Mouse (Mus musculus) MEL (cell line): Measurements from ENCODE around the gene Gucy1b2.

ENCODE experiments used
- CTCF ChIP-seq, 3 experiments: IDR thresholded peaks in 2 of 3; conservative IDR thresholded peaks in 1 of 3; 2 replicates each; pipeline ENCODE4 v1.5.1; 2011 to 2012; ENCODE audit warnings: low read length in 3 of 3, low read depth in 2 of 3, mild to moderate bottlenecking in 2 of 3, improper control_type of control experiment in 1 of 3, inconsistent platforms in 1 of 3, mixed read lengths in 1 of 3, moderate library complexity in 1 of 3; ENCODE audit not compliant: control insufficient read depth in 1 of 3, insufficient read depth in 1 of 3, poor library complexity in 1 of 3, severe bottlenecking in 1 of 3
- EP300 ChIP-seq, 2 experiments: IDR thresholded peaks; 2 replicates each; pipeline ENCODE4 v1.6.1; 2011; ENCODE audit warnings: improper control_type of control experiment in 2 of 2, low read length in 2 of 2, low read depth in 1 of 2, mild to moderate bottlenecking in 1 of 2
- MAZ ChIP-seq: IDR thresholded peaks from 2 replicates; pipeline ENCODE4 v1.6.1; 2012; ENCODE audit warnings: low read depth, mild to moderate bottlenecking, inconsistent platforms, low read length, improper control_type of control experiment
- POLR2A ChIP-seq, 2 experiments: IDR thresholded peaks; 2 replicates each; pipeline ENCODE4 v1.6.1; 2011 to 2012; ENCODE audit warnings: low read length in 2 of 2, mild to moderate bottlenecking in 2 of 2, control low read depth in 1 of 2, improper control_type of control experiment in 1 of 2, low read depth in 1 of 2, moderate library complexity in 1 of 2; ENCODE audit not compliant: control insufficient read depth in 1 of 2, insufficient read depth in 1 of 2, poor library complexity in 1 of 2
- POLR2AphosphoS2 ChIP-seq: IDR thresholded peaks from 2 replicates; pipeline ENCODE4 v1.6.1; 2011; ENCODE audit warnings: low read length, improper control_type of control experiment
- TBP ChIP-seq: IDR thresholded peaks from 2 replicates; pipeline ENCODE4 v1.8.0; 2011; ENCODE audit warnings: low read depth, low read length, improper control_type of control experiment
- TCF12 ChIP-seq: IDR thresholded peaks from 2 replicates; pipeline ENCODE4 v1.6.1; 2014; ENCODE audit warnings: low read depth, mild to moderate bottlenecking, inconsistent platforms, low read length, improper control_type of control experiment, moderate library complexity
- USF1 ChIP-seq: IDR thresholded peaks from 2 replicates; pipeline ENCODE4 v1.6.1; 2014; ENCODE audit warnings: low read depth, mild to moderate bottlenecking, inconsistent platforms, low read length, improper control_type of control experiment, moderate library complexity
- ZKSCAN1 ChIP-seq: IDR thresholded peaks from 2 replicates; pipeline ENCODE4 v1.6.1; 2012; ENCODE audit warnings: low read depth, mild to moderate bottlenecking, inconsistent platforms, low read length, improper control_type of control experiment, moderate library complexity
- ZMIZ1 ChIP-seq: IDR thresholded peaks from 2 replicates; pipeline ENCODE4 v1.6.1; 2012; ENCODE audit warnings: low read depth, mild to moderate bottlenecking, inconsistent platforms, low read length, improper control_type of control experiment, moderate library complexity

DNA sequence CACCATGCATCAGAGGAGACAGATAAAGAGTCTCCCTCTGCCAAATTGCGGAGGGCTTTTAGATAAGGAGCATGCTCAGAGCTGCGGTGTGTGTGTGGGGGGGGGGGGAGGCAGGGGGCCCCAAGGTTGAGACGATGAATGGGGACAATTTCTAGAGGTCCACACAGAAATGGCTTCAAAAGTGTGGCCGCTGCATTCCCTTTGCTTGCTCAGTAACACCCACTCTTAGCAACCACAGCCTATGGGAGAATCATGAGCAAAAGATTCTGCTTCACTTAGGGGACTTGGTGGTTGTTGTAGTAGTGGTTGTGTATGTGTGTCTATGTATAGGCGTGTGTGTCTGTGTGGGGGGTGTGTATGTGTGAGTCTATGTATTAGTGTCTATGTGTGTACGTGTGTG, 75.5 kb downstream of the Gucy1b2 start:
- no peak for TF ChIP-seq TBP
- TF ChIP-seq POLR2A (IDR thresholded peaks at IDR 0.05; ENCODE audit: control insufficient read depth in 1 of 2, insufficient read depth in 1 of 2, low read depth in 1 of 2, low read length in 2 of 2, poor library complexity in 1 of 2), result no peak
- TF ChIP-seq EP300 (IDR thresholded peaks at IDR 0.05; ENCODE audit: low read depth in 1 of 2, low read length in 2 of 2), result no peak
- no peak for TF ChIP-seq ZKSCAN1
- TF ChIP-seq MAZ, result no peak
- TF ChIP-seq CTCF (IDR thresholded peaks at IDR 0.05 in 2 of 3, conservative IDR thresholded peaks at IDR 0.05 in 1 of 3; ENCODE audit: control insufficient read depth in 1 of 3, insufficient read depth in 1 of 3, low read depth in 2 of 3, low read length in 3 of 3, poor library complexity in 1 of 3, severe bottlenecking in 1 of 3), result no peak
- no peak for TF ChIP-seq POLR2AphosphoS2
- no peak for TF ChIP-seq USF1
- TF ChIP-seq ZMIZ1, result no peak
- no peak for TF ChIP-seq TCF12
